Mouse (Mus musculus) midbrain, embryonic 11.5 days (tissue): ENCODE data around the gene Pik3cb. TPM values are rescaled to one million over a fixed set of nuclear protein-coding genes. Genes with fewer than 3 reads are reported as not detected.

Source experiments
- ATAC-seq: fragments of 200-750 bp; cut with Nextera tagmentation; 2 replicates; pipeline ENCODE4 v1.8.0; 2017; ENCODE audit warnings: moderate TSS enrichment, moderate library complexity; ENCODE audit not compliant: low FRiP score
- DNase-seq: peaks from one replicate; pipeline ENCODE4 v3.0.0; 2015; ENCODE audit warnings: low spot score; ENCODE audit errors: missing footprints
- H3K27ac ChIP-seq: fragments of 300-500 bp; sonication (generic); 2 replicates; pipeline ENCODE4 v1.5.1; 2014; ENCODE audit warnings: low read depth, low read length
- H3K27me3 ChIP-seq: fragments of 300-500 bp; sonication (generic); 2 replicates; pipeline ENCODE4 v1.6.1; 2014; ENCODE audit warnings: mild to moderate bottlenecking, low read length, moderate library complexity, mixed read lengths; ENCODE audit not compliant: control insufficient read depth, insufficient read depth
- H3K36me3 ChIP-seq: fragments of 300-500 bp; sonication (generic); 2 replicates; pipeline ENCODE4 v1.6.1; 2014; ENCODE audit warnings: mild to moderate bottlenecking, low read length, moderate library complexity, mixed read lengths; ENCODE audit not compliant: control insufficient read depth, insufficient read depth
- H3K4me1 ChIP-seq: fragments of 300-500 bp; sonication (generic); 2 replicates; pipeline ENCODE4 v1.6.1; 2014; ENCODE audit warnings: low read length; ENCODE audit not compliant: control insufficient read depth, insufficient read depth
- H3K4me2 ChIP-seq: fragments of 300-500 bp; sonication (generic); 2 replicates; pipeline ENCODE4 v1.6.1; 2014; ENCODE audit warnings: mild to moderate bottlenecking, moderate library complexity
- H3K4me3 ChIP-seq: fragments of 300-500 bp; sonication (generic); 2 replicates; pipeline ENCODE4 v1.5.1; 2014; ENCODE audit warnings: low read depth, low read length
- H3K9ac ChIP-seq: fragments of 300-500 bp; sonication (generic); 2 replicates; pipeline ENCODE4 v1.6.1; 2014; ENCODE audit warnings: low read length
- H3K9me3 ChIP-seq: fragments of 300-500 bp; sonication (generic); 2 replicates; pipeline ENCODE4 v1.6.1; 2016; ENCODE audit warnings: low read length; ENCODE audit not compliant: control insufficient read depth
- WGBS: fragments of 180-500 bp; shearing (Covaris S2); extraction: QIAGEN DNeasy Blood & Tissue Kit; methylation state at CpG from one replicate; pipeline ENCODE4 v1.1.7; 2014; 5-methylcytosine and 5-hydroxymethylcytosine counted together
- polyA plus RNA-seq: library from polyadenylated mRNA; unstranded; fragments of >200 nt; fragmentation: Nextera tagmentation; extraction: Ambion mirVana; gene quantifications from 2 replicates; pipeline ENCODE4 v1.2.1, GENCODE M21; 2014

Pik3cb gene
- polyA plus RNA-seq, 1 experiment from 2014 or later = 1.1 TPM

GRCm38 (mm10) chr9:99109585-99109984 lies 30.8 kb downstream of the Pik3cb start:
- Histone ChIP-seq H3K36me3 (0 out of 2 replicates have a peak, but pooled peaks cover 4% of the 10 kb centered on the region), H3K27ac (no peak overlapping the region), H3K9me3 (no peaks in the 10 kb centered on the region), H3K27me3 (no peaks in the 10 kb centered on the region), H3K4me2 (no peak overlapping the region), H3K4me3 (no peak overlapping the region), H3K4me1 (peaks cover 3% of the 10 kb centered on the region), H3K9ac (no peak overlapping the region)
- no peak for DNase-seq
- 73% methylated on average over 3 of the region's 3 CpGs for WGBS
- no peak for ATAC-seq

- Histone ChIP-seq H3K4me2 (no peak overlapping the region), H3K27me3 (no peaks in the 10 kb centered on the region), H3K4me3 (no peak overlapping the region), H3K9me3 (no peaks in the 10 kb centered on the region), H3K9ac (no peak overlapping the region), H3K4me1 (no peaks in the 10 kb centered on the region), H3K27ac (no peak overlapping the region), H3K36me3 (0 out of 2 replicates have a peak, but pooled peaks cover 4% of the 10 kb centered on the region)
- DNase-seq = no peak
- 84% methylated on average over 2 of the region's 2 CpGs for WGBS
- ATAC-seq = no peak
These were observed 36.0 kb downstream of the Pik3cb start for GRCm38 (mm10) chr9:99104449-99104848.

GRCm38 (mm10) chr9:99103865-99104264 lies 36.6 kb downstream of the Pik3cb start:
- 89% methylated on average over 3 of the region's 3 CpGs for WGBS

GRCm38 (mm10) chr9:99098482-99099129 lies 41.8 kb downstream of the Pik3cb start:
- DNase-seq (no peak), ATAC-seq (no peak)
- no peaks in the 10 kb centered on the region for H3K36me3 ChIP-seq
- H3K4me3 ChIP-seq = no peak overlapping the region
- no peak overlapping the region for H3K9ac ChIP-seq
- no peaks in the 10 kb centered on the region for H3K27me3 ChIP-seq
- no peak overlapping the region for H3K27ac ChIP-seq
- no peaks in the 10 kb centered on the region for H3K4me1 ChIP-seq
- 72% methylated on average over 11 of the region's 11 CpGs for WGBS
- no peak overlapping the region for H3K4me2 ChIP-seq
- H3K9me3 ChIP-seq = no peaks in the 10 kb centered on the region

More at GRCm38 (mm10) chr9:99103865-99104264, 36.6 kb downstream of the Pik3cb start:
- Histone ChIP-seq H3K27me3 (no peaks in the 10 kb centered on the region), H3K4me2 (no peak overlapping the region), H3K4me3 (no peak overlapping the region), H3K27ac (no peak overlapping the region), H3K9me3 (no peaks in the 10 kb centered on the region), H3K36me3 (0 out of 2 replicates have a peak, but pooled peaks cover 4% of the 10 kb centered on the region), H3K4me1 (no peaks in the 10 kb centered on the region), H3K9ac (no peak overlapping the region)
- DNase-seq (no peak), ATAC-seq (no peak)

GRCm38 (mm10) chr9:99097668-99098067 lies 42.8 kb downstream of the Pik3cb start:
- Histone ChIP-seq H3K9me3 (no peaks in the 10 kb centered on the region), H3K4me2 (no peak overlapping the region), H3K27me3 (no peaks in the 10 kb centered on the region), H3K36me3 (no peaks in the 10 kb centered on the region), H3K27ac (no peak overlapping the region), H3K9ac (no peak overlapping the region), H3K4me3 (no peak overlapping the region), H3K4me1 (no peaks in the 10 kb centered on the region)
- ATAC-seq (no peak), DNase-seq (no peak)
- 64% methylated on average over 1 of the region's 1 CpGs for WGBS

- DNase-seq (no peak), ATAC-seq (no peak)
- H3K27ac ChIP-seq = no peak overlapping the region
- WGBS = 87% methylated on average over 7 of the region's 7 CpGs
- no peaks in the 10 kb centered on the region for H3K4me1 ChIP-seq
- no peak overlapping the region for H3K4me3 ChIP-seq
- no peak overlapping the region for H3K4me2 ChIP-seq
- H3K9me3 ChIP-seq = no peaks in the 10 kb centered on the region
- H3K9ac ChIP-seq = no peak overlapping the region
- no peaks in the 10 kb centered on the region for H3K27me3 ChIP-seq
- no peaks in the 10 kb centered on the region for H3K36me3 ChIP-seq
These were observed 45.2 kb downstream of the Pik3cb start for GRCm38 (mm10) chr9:99095192-99095591.

GRCm38 (mm10) chr9:99090546-99090945 lies 49.9 kb downstream of the Pik3cb start:
- Histone ChIP-seq H3K9ac (no peak overlapping the region), H3K4me1 (0 out of 2 replicates have a peak, but pooled peaks cover 3% of the 10 kb centered on the region), H3K4me3 (no peak overlapping the region), H3K27me3 (no peaks in the 10 kb centered on the region), H3K36me3 (no peaks in the 10 kb centered on the region), H3K27ac (no peak overlapping the region), H3K4me2 (no peak overlapping the region), H3K9me3 (no peaks in the 10 kb centered on the region)
- ATAC-seq (no peak), DNase-seq (peak; percentile 37)
- 88% methylated on average over 4 of the region's 4 CpGs for WGBS

- 96% methylated on average over 4 of the region's 4 CpGs for WGBS
- Histone ChIP-seq H3K27ac (no peak overlapping the region), H3K27me3 (no peaks in the 10 kb centered on the region), H3K4me1 (0 out of 2 replicates have a peak, but pooled peaks cover 3% of the 10 kb centered on the region), H3K36me3 (no peaks in the 10 kb centered on the region), H3K4me2 (no peak overlapping the region), H3K9ac (no peak overlapping the region), H3K4me3 (no peak overlapping the region), H3K9me3 (no peaks in the 10 kb centered on the region)
- DNase-seq = no peak
- ATAC-seq = no peak
These were observed 50.5 kb downstream of the Pik3cb start for GRCm38 (mm10) chr9:99089904-99090303.

- no peak overlapping the region for H3K9ac ChIP-seq
- H3K4me1 ChIP-seq = no peaks in the 10 kb centered on the region
- H3K36me3 ChIP-seq = no peaks in the 10 kb centered on the region
- H3K27me3 ChIP-seq = no peaks in the 10 kb centered on the region
- no peak overlapping the region for H3K4me2 ChIP-seq
- no peaks in the 10 kb centered on the region for H3K9me3 ChIP-seq
- H3K27ac ChIP-seq = no peak overlapping the region
- peak; percentile 57 for DNase-seq
- ATAC-seq = no peak
- WGBS = 93% methylated on average over 5 of the region's 5 CpGs
- H3K4me3 ChIP-seq = no peak overlapping the region
These were observed 58.7 kb downstream of the Pik3cb start for GRCm38 (mm10) chr9:99081718-99082117.
